ENCODE assay signal across 8 mouse cellular contexts in the genomic region with DNA sequence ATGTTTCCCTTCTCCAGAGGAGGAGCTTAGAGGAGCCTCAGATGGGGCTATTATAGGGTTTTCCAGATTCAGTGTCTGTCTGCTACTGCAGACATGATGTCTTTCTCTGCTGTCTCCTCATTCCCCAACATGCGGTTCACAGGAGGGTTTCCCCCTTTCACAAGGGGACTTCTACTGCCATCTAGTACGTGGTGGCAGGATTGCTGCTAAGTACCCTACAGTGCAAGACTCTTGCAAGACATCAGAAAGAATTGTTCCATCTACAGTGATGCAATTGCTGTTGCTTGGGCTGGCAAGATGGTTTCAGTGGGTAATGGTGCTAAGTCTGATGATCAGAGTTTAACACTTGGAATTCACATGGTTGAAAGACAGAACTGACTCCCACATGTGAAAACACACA. TPM values are rescaled to one million over a fixed set of nuclear protein-coding genes. Genes with fewer than 3 reads are reported as not detected.
DNase-seq lines count a peak whose midpoint lies in the region; ATAC-seq and TF ChIP-seq lines count a peak whose summit lies in the region.
"Had no signal": no experiment of that assay in that cellular context is flagged by ENCODE, and none has a peak within 500 bp of the region (broad histone marks: within the 10 kb centered on the region; RNA-seq: fewer than 3 reads in every experiment).

No protein-coding gene starts in this region.

- POLR2A ChIA-PET in Patski (lab: Charles Lee), result no interaction called here

- no peaks in the 10 kb centered on the region for H3K27me3 ChIP-seq in Patski
- no peaks in the 10 kb centered on the region for H3K27me3 ChIP-seq in splenic B cell, adult 2 months (ENCODE audit: control insufficient read depth, insufficient read depth, low read length, poor library complexity, severe bottlenecking)
- H3K27me3 ChIP-seq in hindbrain, embryonic 11.5 days (ENCODE audit: control insufficient read depth, insufficient read depth, low read length), result no peaks in the 10 kb centered on the region

- no peak overlapping the region for H3K9ac ChIP-seq in hindbrain, embryonic 11.5 days (ENCODE audit: low read depth, low read length)

- no peak overlapping the region for H3K4me2 ChIP-seq in hindbrain, embryonic 11.5 days (replicated peaks; ENCODE audit: low read depth, low read length)

- peak; percentile 74 for TF ChIP-seq CTCF in layer of hippocampus, adult 2 months (conservative IDR thresholded peaks at IDR 0.05)
- peak; percentile 61 for TF ChIP-seq CTCF in Patski (IDR thresholded peaks at IDR 0.05)

- H3K4me3 ChIP-seq in layer of hippocampus, adult 2 months, result no peak overlapping the region
- H3K4me3 ChIP-seq in hindbrain, embryonic 11.5 days (ENCODE audit: low read depth, low read length), result no peak overlapping the region

- WGBS in hindbrain, embryonic 11.5 days, result 42% methylated on average over 2 of the region's 2 CpGs

- no peak overlapping the region for H3K27ac ChIP-seq in layer of hippocampus, adult 2 months
- no peak overlapping the region for H3K27ac ChIP-seq in hindbrain, embryonic 11.5 days (ENCODE audit: low read depth, low read length)

- intact Hi-C loops in left cerebral cortex, postnatal 4 days (cut with DNase I), result no loop called here

- no peaks in the 10 kb centered on the region for H3K36me3 ChIP-seq in splenic B cell, adult 2 months (ENCODE audit: control insufficient read depth, insufficient read depth, low read length, poor library complexity, severe bottlenecking)
- no peaks in the 10 kb centered on the region for H3K36me3 ChIP-seq in hindbrain, embryonic 11.5 days (ENCODE audit: control insufficient read depth, insufficient read depth, low read length)

- in situ Hi-C loops in Patski (cut with MboI; ENCODE audit: low pct_unique_long_range_greater_than_20kb), result no loop called here

- ATAC-seq in Patski, result no peak
- peak; percentile 74 to 77 for ATAC-seq in hematopoietic stem cell, adult 5-6 weeks (replicated peaks in 1 of 2; ENCODE audit: insufficient read depth in 1 of 2, low FRiP score in 2 of 2, low TSS enrichment in 1 of 2, low read depth in 1 of 2, poor library complexity in 2 of 2, severe bottlenecking in 2 of 2)
- no peak for ATAC-seq in hindbrain, embryonic 11.5 days (ENCODE audit: low FRiP score)

- no peak for DNase-seq in layer of hippocampus, adult 2 months (ENCODE audit: low spot score in 2 of 2)
- DNase-seq in layer of hippocampus, adult 8-10 months (ENCODE audit: low spot score in 2 of 2), result no peak
- DNase-seq in Patski (ENCODE audit: low read depth, low spot score), result no peak
- DNase-seq in splenic B cell, adult 2 months (ENCODE audit: low read depth, low spot score), result peak; percentile 78
- DNase-seq in hindbrain, embryonic 11.5 days (ENCODE audit: low spot score), result no peak
- DNase-seq in left cerebral cortex, postnatal 4 days, result no peak

- H3K9me3 ChIP-seq in hindbrain, embryonic 11.5 days (ENCODE audit: control insufficient read depth, low read length), result no peaks in the 10 kb centered on the region

- CTCF ChIA-PET in Patski (lab: Charles Lee), result interaction anchor here (1.1 to 3.3 kb wide), 2 partner anchors 20 to 24 kb away, joined by 3 to 12 read pairs; no protein-coding TSS in a partner anchor

- no peaks in the 10 kb centered on the region for H3K4me1 ChIP-seq in hindbrain, embryonic 11.5 days (replicated peaks; ENCODE audit: control insufficient read depth, insufficient read depth, low read length)

RNA-seq across cellular contexts. Expression of a gene that starts 32.6 kb away (rescaled TPM):
- not detected for total RNA-seq in layer of hippocampus, adult 2 months (2021)
- total RNA-seq in layer of hippocampus, adult 8-10 months (2022), result not detected
- not detected for polyA plus RNA-seq in Patski (2021)
- not detected in 2 replicates for total RNA-seq in hematopoietic stem cell, adult 5-6 weeks (2017)
- polyA plus RNA-seq in hindbrain, embryonic 11.5 days (2014; fragmentation: Nextera tagmentation; extraction: Ambion mirVana), result not detected in 2 replicates
- total RNA-seq in left cerebral cortex, postnatal 4 days (2021), result under 1 TPM in 1 of 2 experiments, not detected in 1; 0.94 TPM
- polyA plus RNA-seq: intestine, embryonic 14.5 days had no signal

Comparison
In these comparisons a context has a peak if more than half of its experiments do, and no peak if none do; other contexts are left out.
1. ATAC-seq: peak in hematopoietic stem cell, adult 5-6 weeks (2 of 2); none in Patski (single experiment) and hindbrain, embryonic 11.5 days (single experiment).